ENCODE assay signal across 13 mouse cellular contexts in the genomic region with DNA sequence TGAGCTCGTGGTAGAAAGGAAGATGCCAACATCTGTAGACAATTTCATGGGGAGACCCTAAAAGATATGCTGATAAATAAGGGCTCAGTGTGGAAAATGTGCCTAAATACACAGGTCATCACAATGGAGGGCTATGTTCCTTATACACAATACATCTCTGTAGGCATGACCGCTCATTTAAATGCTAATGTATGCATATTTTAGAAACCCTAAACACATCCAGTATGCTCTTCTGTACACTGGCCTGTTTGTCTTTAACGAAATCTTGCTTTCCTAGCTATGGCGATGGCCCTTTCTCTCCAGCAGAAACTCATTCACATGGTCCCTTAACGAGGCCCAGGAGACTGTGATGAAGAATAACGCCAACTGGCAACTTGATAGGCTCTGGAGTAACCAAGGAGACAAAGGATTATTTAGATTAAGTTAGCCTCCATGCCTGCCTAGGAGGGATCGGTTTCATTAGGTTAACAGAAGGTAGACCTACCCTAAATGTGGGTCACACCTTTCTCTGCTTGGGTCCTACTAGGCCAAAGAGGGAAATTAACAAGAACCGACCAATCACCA.
A peak's percentile ranks its signal among the peaks of the same experiment; 100 is the strongest.
DNase-seq lines count a peak whose midpoint lies in the region; ATAC-seq and TF ChIP-seq lines count a peak whose summit lies in the region.
"Had no signal": no experiment of that assay in that cellular context is flagged by ENCODE, and none has a peak within 500 bp of the region (broad histone marks: within the 10 kb centered on the region; RNA-seq: fewer than 3 reads in every experiment).

No protein-coding gene starts in this region.

- no peak for DNase-seq in midbrain, postnatal 0 days (ENCODE audit: low spot score)
- peak; percentile 40 for DNase-seq in embryonic facial prominence, embryonic 14.5 days (ENCODE audit: low spot score)
- no peak for DNase-seq in layer of hippocampus, adult 8-10 months (ENCODE audit: low spot score in 2 of 2)
- DNase-seq in B cell, adult 2 months, result no peak
- DNase-seq: cerebellum, postnatal 10 days; heart, adult 18-20 months; liver, embryonic 13.5 days had no signal

- no peak overlapping the region for H3K9ac ChIP-seq in midbrain, embryonic 12.5 days (replicated peaks)
- H3K9ac ChIP-seq in midbrain, postnatal 0 days (replicated peaks; ENCODE audit: low read length, poor library complexity, severe bottlenecking), result no peak overlapping the region
- H3K9ac ChIP-seq in embryonic facial prominence, embryonic 14.5 days (ENCODE audit: low read depth, low read length), result no peak overlapping the region
- no peak overlapping the region for H3K9ac ChIP-seq in hindbrain, embryonic 12.5 days
- no peak overlapping the region for H3K9ac ChIP-seq in midbrain, embryonic 16.5 days (ENCODE audit: low read depth, low read length)
- H3K9ac ChIP-seq: intestine, embryonic 15.5 days; liver, embryonic 13.5 days had no signal

- no peak overlapping the region for H3K4me3 ChIP-seq in midbrain, embryonic 12.5 days
- H3K4me3 ChIP-seq in midbrain, postnatal 0 days (ENCODE audit: low read depth, low read length), result no peak overlapping the region
- H3K4me3 ChIP-seq in embryonic facial prominence, embryonic 14.5 days (ENCODE audit: low read depth, low read length), result no peak overlapping the region
- no peak overlapping the region for H3K4me3 ChIP-seq in hindbrain, embryonic 12.5 days
- H3K4me3 ChIP-seq in midbrain, embryonic 16.5 days (ENCODE audit: low read depth, low read length), result no peak overlapping the region
- H3K4me3 ChIP-seq: intestine, embryonic 15.5 days; liver, embryonic 13.5 days had no signal

- no peaks in the 10 kb centered on the region for H3K9me3 ChIP-seq in midbrain, embryonic 12.5 days
- no peaks in the 10 kb centered on the region for H3K9me3 ChIP-seq in midbrain, postnatal 0 days (ENCODE audit: low read length)
- no peaks in the 10 kb centered on the region for H3K9me3 ChIP-seq in embryonic facial prominence, embryonic 14.5 days (ENCODE audit: control insufficient read depth, low read length)
- no peaks in the 10 kb centered on the region for H3K9me3 ChIP-seq in hindbrain, embryonic 12.5 days (replicated peaks)
- H3K9me3 ChIP-seq in midbrain, embryonic 16.5 days (replicated peaks; ENCODE audit: control insufficient read depth, low read length, poor library complexity, severe bottlenecking), result no peaks in the 10 kb centered on the region
- H3K9me3 ChIP-seq: intestine, embryonic 15.5 days; liver, embryonic 13.5 days had no signal

- H3K4me1 ChIP-seq in midbrain, embryonic 12.5 days, result no peaks in the 10 kb centered on the region
- H3K4me1 ChIP-seq in midbrain, postnatal 0 days (ENCODE audit: insufficient read depth, low read length), result 0 out of 2 replicates have a peak, but pooled peaks cover 2% of the 10 kb centered on the region
- H3K4me1 ChIP-seq in embryonic facial prominence, embryonic 14.5 days (ENCODE audit: control insufficient read depth, insufficient read depth, low read length), result peaks cover 5% of the 10 kb centered on the region; the same call in 1 of the 2 replicates
- no peaks in the 10 kb centered on the region for H3K4me1 ChIP-seq in hindbrain, embryonic 12.5 days
- no peaks in the 10 kb centered on the region for H3K4me1 ChIP-seq in midbrain, embryonic 16.5 days (ENCODE audit: control insufficient read depth, insufficient read depth, low read length)
- H3K4me1 ChIP-seq: intestine, embryonic 15.5 days; liver, embryonic 13.5 days had no signal

- H3K4me2 ChIP-seq in midbrain, embryonic 12.5 days (replicated peaks), result no peak overlapping the region
- H3K4me2 ChIP-seq in midbrain, postnatal 0 days (ENCODE audit: low read depth, low read length, poor library complexity, severe bottlenecking), result no peak overlapping the region
- no peak overlapping the region for H3K4me2 ChIP-seq in embryonic facial prominence, embryonic 14.5 days (ENCODE audit: low read depth, low read length)
- H3K4me2 ChIP-seq in hindbrain, embryonic 12.5 days (replicated peaks), result no peak overlapping the region
- no peak overlapping the region for H3K4me2 ChIP-seq in midbrain, embryonic 16.5 days (ENCODE audit: low read length)
- H3K4me2 ChIP-seq: intestine, embryonic 15.5 days; liver, embryonic 13.5 days had no signal

- H3K27me3 ChIP-seq in midbrain, embryonic 12.5 days, result no peaks in the 10 kb centered on the region
- H3K27me3 ChIP-seq in midbrain, postnatal 0 days (ENCODE audit: insufficient read depth, low read length), result no peaks in the 10 kb centered on the region
- H3K27me3 ChIP-seq in embryonic facial prominence, embryonic 14.5 days (replicated peaks; ENCODE audit: control insufficient read depth, insufficient read depth, low read length), result no peaks in the 10 kb centered on the region
- H3K27me3 ChIP-seq in hindbrain, embryonic 12.5 days, result no peaks in the 10 kb centered on the region
- no peaks in the 10 kb centered on the region for H3K27me3 ChIP-seq in midbrain, embryonic 16.5 days (ENCODE audit: control insufficient read depth, insufficient read depth, low read depth, low read length)
- H3K27me3 ChIP-seq: intestine, embryonic 15.5 days; liver, embryonic 13.5 days had no signal

- TF ChIP-seq CTCF in midbrain, postnatal 0 days (IDR thresholded peaks at IDR 0.05), result no peak

- H3K36me3 ChIP-seq in midbrain, embryonic 12.5 days, result peaks cover 7% of the 10 kb centered on the region; the same call in 1 of the 2 replicates
- H3K36me3 ChIP-seq in midbrain, postnatal 0 days (ENCODE audit: insufficient read depth, low read length), result peaks cover 15% of the 10 kb centered on the region
- peaks cover 8% of the 10 kb centered on the region; the same call in 1 of the 2 replicates for H3K36me3 ChIP-seq in embryonic facial prominence, embryonic 14.5 days (ENCODE audit: control insufficient read depth, insufficient read depth, low read length)
- 0 out of 2 replicates have a peak, but pooled peaks cover 9% of the 10 kb centered on the region for H3K36me3 ChIP-seq in hindbrain, embryonic 12.5 days
- no peaks in the 10 kb centered on the region for H3K36me3 ChIP-seq in midbrain, embryonic 16.5 days (ENCODE audit: control insufficient read depth, insufficient read depth, low read length)
- H3K36me3 ChIP-seq: intestine, embryonic 15.5 days; liver, embryonic 13.5 days had no signal

- ATAC-seq in midbrain, embryonic 12.5 days (ENCODE audit: low FRiP score, low read depth), result peak; percentile 77
- ATAC-seq in midbrain, postnatal 0 days (ENCODE audit: low FRiP score), result no peak
- peak; percentile 56 for ATAC-seq in embryonic facial prominence, embryonic 14.5 days (ENCODE audit: low read depth)
- peak; percentile 85 for ATAC-seq in hindbrain, embryonic 12.5 days (ENCODE audit: low FRiP score)
- peak; percentile 41; the same call in 1 of the 2 replicates for ATAC-seq in midbrain, embryonic 16.5 days
- ATAC-seq: intestine, embryonic 15.5 days; lung, postnatal 0 days had no signal

- H3K27ac ChIP-seq in midbrain, embryonic 12.5 days (replicated peaks), result 0 out of 2 replicates have a peak overlapping the region, but pooled peaks have one; percentile 27
- no peak overlapping the region for H3K27ac ChIP-seq in midbrain, postnatal 0 days (ENCODE audit: low read depth, low read length)
- H3K27ac ChIP-seq in embryonic facial prominence, embryonic 14.5 days (replicated peaks; ENCODE audit: low read depth, low read length), result peak overlapping the region; percentile 3; the same call in 1 of the 2 replicates
- H3K27ac ChIP-seq in hindbrain, embryonic 12.5 days, result peak overlapping the region; percentile 48; the same call in 1 of the 2 replicates
- H3K27ac ChIP-seq in midbrain, embryonic 16.5 days (ENCODE audit: low read length), result no peak overlapping the region
- H3K27ac ChIP-seq: intestine, embryonic 15.5 days; kidney, postnatal 0 days; liver, embryonic 13.5 days had no signal

- 61% methylated on average over 8 of the region's 8 CpGs for WGBS in midbrain, embryonic 12.5 days
- WGBS in midbrain, postnatal 0 days, result 58% methylated on average over 8 of the region's 8 CpGs
- WGBS in embryonic facial prominence, embryonic 14.5 days, result 61% methylated on average over 8 of the region's 8 CpGs
- WGBS in hindbrain, embryonic 12.5 days, result 59% methylated on average over 8 of the region's 8 CpGs
- WGBS in midbrain, embryonic 16.5 days, result 53% methylated on average over 8 of the region's 8 CpGs

Comparison
In these comparisons a context has a peak if more than half of its experiments do, and no peak if none do; other contexts are left out.
1. H3K27ac ChIP-seq: peak in midbrain, embryonic 12.5 days (single experiment), embryonic facial prominence, embryonic 14.5 days (single experiment) and hindbrain, embryonic 12.5 days (single experiment); none in midbrain, postnatal 0 days (single experiment) and midbrain, embryonic 16.5 days (single experiment).